8 mouse cellular contexts compared by ENCODE assay signal in genomic region chr4:94007088-94007768, GRCm38 (mm10).
DNase-seq lines count a peak whose midpoint lies in the region; ATAC-seq and TF ChIP-seq lines count a peak whose summit lies in the region.

No protein-coding gene starts in this region.

- H3K27me3 ChIP-seq in liver, adult 2 months (ENCODE audit: control insufficient read depth, insufficient read depth, low read length): no peaks in the 10 kb centered on the region
- H3K27me3 ChIP-seq in liver, embryonic 11.5 days (replicated peaks; ENCODE audit: control insufficient read depth, insufficient read depth, low read length): no peaks in the 10 kb centered on the region
- no peaks in the 10 kb centered on the region for H3K27me3 ChIP-seq in hindbrain, embryonic 15.5 days

- no peaks in the 10 kb centered on the region for H3K79me2 ChIP-seq in liver, adult 2 months (ENCODE audit: control insufficient read depth, insufficient read depth, low read length)

- no peaks in the 10 kb centered on the region for H3K4me1 ChIP-seq in liver, adult 2 months (ENCODE audit: control insufficient read depth, insufficient read depth, low read length)
- no peaks in the 10 kb centered on the region for H3K4me1 ChIP-seq in liver, embryonic 11.5 days (replicated peaks; ENCODE audit: control insufficient read depth, insufficient read depth, low read length)
- no peaks in the 10 kb centered on the region for H3K4me1 ChIP-seq in hindbrain, embryonic 15.5 days (replicated peaks)

- intact Hi-C loops in left cerebral cortex, postnatal 25 days (cut with DNase I): no loop called here

- no peaks in the 10 kb centered on the region for H3K36me3 ChIP-seq in liver, adult 2 months (ENCODE audit: control insufficient read depth, insufficient read depth, low read length)
- no peaks in the 10 kb centered on the region for H3K36me3 ChIP-seq in liver, embryonic 11.5 days (ENCODE audit: control insufficient read depth, insufficient read depth, low read length)
- H3K36me3 ChIP-seq in hindbrain, embryonic 15.5 days: no peaks in the 10 kb centered on the region

- TF ChIP-seq CTCF in liver, adult 2 months (IDR thresholded peaks at IDR 0.05; ENCODE audit: low read depth, low read length): 0 out of 2 replicates have a peak, but pooled peaks have one; percentile 12

- no peaks in the 10 kb centered on the region for H3K9me3 ChIP-seq in liver, embryonic 11.5 days (ENCODE audit: control insufficient read depth, low read length)
- no peaks in the 10 kb centered on the region for H3K9me3 ChIP-seq in hindbrain, embryonic 15.5 days

- H3K4me3 ChIP-seq in liver, adult 2 months (ENCODE audit: insufficient read depth, low read depth, low read length): no peak overlapping the region
- no peak overlapping the region for H3K4me3 ChIP-seq in liver, embryonic 11.5 days (ENCODE audit: low read depth, low read length)
- no peak overlapping the region for H3K4me3 ChIP-seq in hindbrain, embryonic 15.5 days

- no peak overlapping the region for H3K27ac ChIP-seq in liver, adult 2 months (replicated peaks; ENCODE audit: insufficient read depth, low read depth, low read length)
- no peak overlapping the region for H3K27ac ChIP-seq in liver, embryonic 11.5 days (ENCODE audit: low read depth, low read length)
- 0 out of 2 replicates have a peak overlapping the region, but pooled peaks have one; percentile 19 for H3K27ac ChIP-seq in hindbrain, embryonic 15.5 days (replicated peaks)

- WGBS in liver, adult 2 months: 49% methylated on average over 8 of the region's 8 CpGs
- WGBS in liver, embryonic 11.5 days: 48% methylated on average over 8 of the region's 8 CpGs
- 42% methylated on average over 8 of the region's 8 CpGs for WGBS in hindbrain, embryonic 15.5 days

- ATAC-seq in liver, embryonic 11.5 days (replicated peaks; ENCODE audit: low FRiP score): no peak
- ATAC-seq in hindbrain, embryonic 15.5 days (ENCODE audit: low FRiP score, low read depth): peak; percentile 94

- DNase-seq in liver, adult 2 months (ENCODE audit: extremely low read depth, low read depth, low spot score): peak; percentile 27
- DNase-seq in liver, embryonic 11.5 days (ENCODE audit: low spot score): no peak
- peak; percentile 49 for DNase-seq in R1 (ENCODE audit: low read depth, low spot score)
- peak; percentile 39 for DNase-seq in embryo, embryonic 9.5 days (ENCODE audit: extremely low spot score)
- DNase-seq in left cerebral cortex, postnatal 25 days (ENCODE audit: low spot score in 2 of 2): peak; percentile 51 to 81
- peak; percentile 9 for DNase-seq in retina, adult 2 months (ENCODE audit: low read depth, low spot score)
- DNase-seq in spleen, postnatal 10 days (ENCODE audit: low spot score in 2 of 2): no peak

- TF ChIP-seq POLR2A in liver, adult 2 months (IDR thresholded peaks at IDR 0.05; ENCODE audit: extremely low read depth, insufficient read depth, low read length): no peak

- H3K4me2 ChIP-seq in liver, embryonic 11.5 days: no peak overlapping the region
- no peak overlapping the region for H3K4me2 ChIP-seq in hindbrain, embryonic 15.5 days

- no peak overlapping the region for H3K9ac ChIP-seq in liver, adult 2 months (ENCODE audit: low read depth, low read length)
- no peak overlapping the region for H3K9ac ChIP-seq in liver, embryonic 11.5 days (ENCODE audit: low read depth, low read length)
- no peak overlapping the region for H3K9ac ChIP-seq in hindbrain, embryonic 15.5 days

Comparison
In these comparisons a context has a peak if more than half of its experiments do, and no peak if none do; other contexts are left out.
1. DNase-seq: peak in liver, adult 2 months (single experiment), R1 (single experiment), embryo, embryonic 9.5 days (single experiment), left cerebral cortex, postnatal 25 days (2 of 2) and retina, adult 2 months (single experiment); none in liver, embryonic 11.5 days (single experiment) and spleen, postnatal 10 days (0 of 2).